Mouse (Mus musculus) lung, embryonic 14.5 days (tissue): Measurements from ENCODE around the gene Fbxo48. TPM values are rescaled to one million over a fixed set of nuclear protein-coding genes. Genes with fewer than 3 reads are reported as not detected.

Experiments
- ATAC-seq: fragments of 200-750 bp; cut with Nextera tagmentation; 2 replicates; pipeline ENCODE4 v1.8.0; 2017; ENCODE audit warnings: mild to moderate bottlenecking, moderate TSS enrichment, moderate library complexity; ENCODE audit not compliant: insufficient read depth
- DNase-seq: peaks from one replicate; pipeline ENCODE4 v3.0.0-alpha.2; 2015
- H3K27ac ChIP-seq: fragments of 300-500 bp; sonication (generic); 2 replicates; pipeline ENCODE4 v1.5.1; 2014; ENCODE audit warnings: low read depth, mild to moderate bottlenecking, moderate library complexity
- H3K27me3 ChIP-seq: fragments of 300-500 bp; sonication (generic); 2 replicates; pipeline ENCODE4 v1.6.1; 2014; ENCODE audit warnings: low read length, control low read depth; ENCODE audit not compliant: insufficient read depth
- H3K36me3 ChIP-seq: fragments of 300-500 bp; sonication (generic); 2 replicates; pipeline ENCODE4 v1.6.1; 2014; ENCODE audit warnings: control low read depth; ENCODE audit not compliant: insufficient read depth
- H3K4me1 ChIP-seq: fragments of 300-500 bp; sonication (generic); 2 replicates; pipeline ENCODE4 v1.6.1; 2014; ENCODE audit warnings: antibody characterized with exemption, control low read depth; ENCODE audit not compliant: insufficient read depth
- H3K4me2 ChIP-seq: fragments of 300-500 bp; sonication (generic); 2 replicates; pipeline ENCODE4 v1.6.1; 2014; ENCODE audit warnings: mild to moderate bottlenecking
- H3K4me3 ChIP-seq: fragments of 300-500 bp; sonication (generic); 2 replicates; pipeline ENCODE4 v1.5.1; 2014; ENCODE audit warnings: low read depth, low read length
- H3K9ac ChIP-seq: fragments of 300-500 bp; sonication (generic); 2 replicates; pipeline ENCODE4 v1.6.1; 2014
- H3K9me3 ChIP-seq: fragments of 300-500 bp; sonication (generic); 2 replicates; pipeline ENCODE4 v1.6.1; 2016; ENCODE audit warnings: low read depth, low read length, control low read depth
- CTCF ChIP-seq: IDR thresholded peaks from 2 replicates; pipeline ENCODE4 v1.5.1; 2016; ENCODE audit warnings: antibody characterized with exemption, low read depth
- WGBS: fragments of 180-500 bp; shearing (Covaris S2); extraction: QIAGEN DNeasy Blood & Tissue Kit; methylation state at CpG from one replicate; pipeline ENCODE4 v1.1.7; 2014; 5-methylcytosine and 5-hydroxymethylcytosine counted together
- polyA plus RNA-seq: library from polyadenylated mRNA; unstranded; fragments of >200 nt; fragmentation: Nextera tagmentation; extraction: Ambion mirVana; gene quantifications from 2 replicates; pipeline ENCODE4 v1.2.1, GENCODE M21; 2014

The Fbxo48 gene
- 2.0 and 2.8 TPM in 2 replicates for polyA plus RNA-seq

GRCm38 (mm10) chr11:16950976-16951760, at the start of gene Fbxo48:
TSS of gene Fbxo48 (plus strand) at chr11:16951375.
- peaks cover 6% of the 10 kb centered on the region for H3K4me1 ChIP-seq
- H3K27me3 ChIP-seq: no peaks in the 10 kb centered on the region
- peak; percentile 99 for ATAC-seq
- H3K9me3 ChIP-seq: no peaks in the 10 kb centered on the region
- H3K27ac ChIP-seq: peak within 1 kb of the TSS; percentile 59
- TF ChIP-seq CTCF: no peak
- H3K4me2 ChIP-seq: peak within 1 kb of the TSS; percentile 75
- DNase-seq: peak; percentile 99
- H3K36me3 ChIP-seq: no peaks in the 10 kb centered on the region; the same call in 1 of the 2 replicates
- H3K9ac ChIP-seq: peak within 1 kb of the TSS; percentile 70
- peak within 1 kb of the TSS; percentile 61 for H3K4me3 ChIP-seq
- WGBS: under 1% methylated on average over 38 of the region's 38 CpGs

- DNase-seq (peak; percentile 62), ATAC-seq (no peak; the same call in 1 of the 2 replicates)
- Histone ChIP-seq H3K27ac (no peak overlapping the region), H3K9ac (no peak overlapping the region), H3K4me3 (no peak overlapping the region), H3K4me2 (no peak overlapping the region), H3K27me3 (no peaks in the 10 kb centered on the region), H3K4me1 (peaks cover 3% of the 10 kb centered on the region), H3K36me3 (peaks cover 11% of the 10 kb centered on the region; the same call in 1 of the 2 replicates), H3K9me3 (no peaks in the 10 kb centered on the region)
- 78% methylated on average over 8 of the region's 8 CpGs for WGBS
- no peak for TF ChIP-seq CTCF
These were observed 46.7 kb upstream of the Fbxo48 start for GRCm38 (mm10) chr11:16904302-16905011.

- ATAC-seq (no peak), DNase-seq (no peak)
- no peak overlapping the region for H3K9ac ChIP-seq
- peaks cover 3% of the 10 kb centered on the region for H3K4me1 ChIP-seq
- WGBS: 45% methylated on average over 3 of the region's 3 CpGs
- no peak overlapping the region for H3K27ac ChIP-seq
- H3K36me3 ChIP-seq: peaks cover 11% of the 10 kb centered on the region; the same call in 1 of the 2 replicates
- H3K9me3 ChIP-seq: no peaks in the 10 kb centered on the region
- no peak overlapping the region for H3K4me2 ChIP-seq
- no peak for TF ChIP-seq CTCF
- no peak overlapping the region for H3K4me3 ChIP-seq
- H3K27me3 ChIP-seq: no peaks in the 10 kb centered on the region
These were observed 46.2 kb upstream of the Fbxo48 start for GRCm38 (mm10) chr11:16905012-16905332.

GRCm38 (mm10) chr11:16906530-16906929, 44.6 kb upstream of the Fbxo48 start:
- Histone ChIP-seq H3K9me3 (no peaks in the 10 kb centered on the region), H3K4me3 (no peak overlapping the region), H3K27me3 (no peaks in the 10 kb centered on the region), H3K4me2 (no peak overlapping the region), H3K9ac (no peak overlapping the region), H3K4me1 (peaks cover 3% of the 10 kb centered on the region), H3K27ac (no peak overlapping the region), H3K36me3 (peaks cover 13% of the 10 kb centered on the region; the same call in 1 of the 2 replicates)
- 87% methylated on average over 2 of the region's 2 CpGs for WGBS
- no peak for TF ChIP-seq CTCF
- DNase-seq (no peak), ATAC-seq (no peak)

- no peaks in the 10 kb centered on the region for H3K9me3 ChIP-seq
- ATAC-seq: no peak
- H3K4me1 ChIP-seq: no peaks in the 10 kb centered on the region
- DNase-seq: peak; percentile 11
- H3K4me2 ChIP-seq: no peak overlapping the region
- H3K4me3 ChIP-seq: no peak overlapping the region
- H3K9ac ChIP-seq: no peak overlapping the region
- H3K36me3 ChIP-seq: peaks cover 16% of the 10 kb centered on the region; the same call in 1 of the 2 replicates
- 94% methylated on average over 1 of the region's 1 CpGs for WGBS
- TF ChIP-seq CTCF: no peak
- H3K27ac ChIP-seq: no peak overlapping the region
- no peaks in the 10 kb centered on the region for H3K27me3 ChIP-seq
These were observed 43.6 kb upstream of the Fbxo48 start for GRCm38 (mm10) chr11:16907517-16908129.

GRCm38 (mm10) chr11:16914756-16915155, 36.4 kb upstream of the Fbxo48 start:
- H3K9ac ChIP-seq: no peak overlapping the region
- H3K4me1 ChIP-seq: no peaks in the 10 kb centered on the region
- no peak overlapping the region for H3K4me2 ChIP-seq
- WGBS: 78% methylated on average over 3 of the region's 3 CpGs
- ATAC-seq: no peak
- H3K27me3 ChIP-seq: no peaks in the 10 kb centered on the region
- no peak overlapping the region for H3K27ac ChIP-seq
- no peak overlapping the region for H3K4me3 ChIP-seq
- TF ChIP-seq CTCF: no peak
- H3K36me3 ChIP-seq: peaks cover 6% of the 10 kb centered on the region; the same call in 1 of the 2 replicates
- no peaks in the 10 kb centered on the region for H3K9me3 ChIP-seq
- no peak for DNase-seq

GRCm38 (mm10) chr11:16915850-16916249, 35.3 kb upstream of the Fbxo48 start:
- peaks cover 6% of the 10 kb centered on the region; the same call in 1 of the 2 replicates for H3K36me3 ChIP-seq
- no peaks in the 10 kb centered on the region for H3K9me3 ChIP-seq
- no peak overlapping the region for H3K4me2 ChIP-seq
- ATAC-seq: no peak
- no peaks in the 10 kb centered on the region for H3K4me1 ChIP-seq
- 72% methylated on average over 5 of the region's 5 CpGs for WGBS
- H3K27ac ChIP-seq: no peak overlapping the region
- no peak for DNase-seq
- no peak overlapping the region for H3K4me3 ChIP-seq
- H3K27me3 ChIP-seq: no peaks in the 10 kb centered on the region
- H3K9ac ChIP-seq: no peak overlapping the region
- TF ChIP-seq CTCF: no peak
